Mouse (Mus musculus): ENCODE data around the gene Runx2.

Gene Runx2

DNA sequence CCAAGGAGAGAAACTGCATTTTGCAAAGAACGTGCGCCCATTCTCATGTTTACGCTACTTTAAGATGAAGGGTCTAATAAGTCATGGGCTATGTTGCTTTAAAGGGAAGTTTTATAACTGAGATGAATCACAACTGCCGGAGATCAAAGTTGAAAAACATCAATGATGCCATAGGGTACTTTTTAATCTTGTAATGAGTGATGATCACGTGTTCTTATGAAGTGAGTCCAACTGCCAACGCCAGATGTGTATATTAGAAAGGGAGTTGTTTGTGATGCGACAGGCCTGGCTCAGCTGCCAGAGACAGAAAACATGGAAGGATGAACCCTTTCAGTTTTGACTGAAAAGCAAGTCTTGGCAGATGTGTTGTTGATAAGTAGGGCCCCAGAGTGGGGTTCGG, 101.2 kb downstream of the Runx2 start:
- DNase-seq (ENCODE audit: low spot score in 2 of 2): no peak

DNA sequence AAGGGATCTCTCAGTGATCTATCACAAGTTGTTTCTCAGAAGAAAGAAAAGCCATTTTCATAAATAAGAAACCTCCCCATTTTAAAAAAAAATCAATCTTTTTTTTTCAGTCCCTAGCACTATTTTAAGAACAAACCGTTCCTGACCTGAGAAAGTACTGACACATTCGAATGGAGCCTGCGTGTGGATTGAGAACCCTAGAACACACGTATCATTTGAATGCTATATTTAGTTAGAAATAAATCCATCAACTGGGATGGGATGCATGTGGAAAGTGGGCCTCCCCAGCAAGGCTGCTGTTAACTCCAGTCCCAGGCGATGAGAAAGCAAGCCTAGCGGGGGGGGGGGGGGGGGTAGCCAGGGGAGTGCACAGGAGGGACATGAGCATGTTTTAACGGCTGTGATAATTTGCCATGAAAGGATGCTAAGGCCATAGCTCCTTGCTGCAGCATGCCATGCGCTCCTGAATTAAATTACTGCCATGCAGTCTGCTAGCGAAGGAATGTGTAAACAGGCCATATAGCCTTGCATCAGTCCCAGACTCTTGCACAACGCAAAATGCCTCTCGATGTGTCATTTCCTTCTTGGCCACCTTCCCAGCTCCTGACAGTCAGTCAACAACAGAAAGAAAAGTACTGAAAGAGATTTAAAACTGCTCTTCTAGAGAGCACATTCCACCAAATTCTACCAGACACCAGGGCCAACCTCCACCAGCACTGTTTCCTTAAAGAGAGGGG, 104.9 kb downstream of the Runx2 start:
- peak in 1 of 2 experiments; percentile 26 for DNase-seq (ENCODE audit: low spot score in 2 of 2)

DNA sequence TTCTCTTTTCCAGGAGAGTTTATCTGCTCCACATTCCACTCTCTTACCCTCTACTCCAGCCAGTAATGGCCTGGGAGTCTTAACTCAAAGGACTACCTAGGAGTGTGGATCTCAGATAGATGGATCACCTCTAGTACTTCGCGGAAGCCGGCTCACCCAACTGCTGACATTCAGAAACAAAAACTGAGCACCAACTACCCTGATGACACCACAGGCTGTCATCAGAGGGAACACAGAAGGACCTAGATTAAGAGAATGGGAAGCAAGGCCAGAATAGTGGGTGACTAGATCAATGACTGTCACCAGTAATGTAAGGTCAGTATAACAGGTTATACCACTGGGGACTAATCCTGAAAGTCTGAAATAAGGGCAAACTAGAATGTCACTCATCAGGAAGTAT, 106.6 kb downstream of the Runx2 start:
- no peak for DNase-seq (ENCODE audit: low spot score in 2 of 2)

DNA sequence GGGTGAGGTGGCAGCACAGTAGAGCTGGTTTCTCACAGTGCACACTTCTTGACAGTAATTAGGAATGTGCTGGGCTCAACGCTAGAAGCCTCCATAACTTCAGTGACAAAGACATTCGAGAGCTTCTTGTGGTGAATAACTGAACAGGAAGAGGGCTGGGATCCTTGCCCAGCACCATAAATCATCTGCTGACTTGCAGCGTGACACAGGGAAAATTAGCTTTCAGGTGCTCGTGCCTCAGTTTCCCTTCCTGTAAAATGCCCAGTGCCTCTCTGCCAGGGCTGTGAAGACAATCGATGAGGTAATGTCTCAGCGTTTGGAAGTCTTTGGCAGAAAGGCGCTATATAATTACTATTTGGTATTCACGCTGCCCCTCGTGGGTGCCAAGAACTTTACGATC, 108.1 kb downstream of the Runx2 start:
- no peak for DNase-seq (ENCODE audit: low spot score in 2 of 2)

DNA sequence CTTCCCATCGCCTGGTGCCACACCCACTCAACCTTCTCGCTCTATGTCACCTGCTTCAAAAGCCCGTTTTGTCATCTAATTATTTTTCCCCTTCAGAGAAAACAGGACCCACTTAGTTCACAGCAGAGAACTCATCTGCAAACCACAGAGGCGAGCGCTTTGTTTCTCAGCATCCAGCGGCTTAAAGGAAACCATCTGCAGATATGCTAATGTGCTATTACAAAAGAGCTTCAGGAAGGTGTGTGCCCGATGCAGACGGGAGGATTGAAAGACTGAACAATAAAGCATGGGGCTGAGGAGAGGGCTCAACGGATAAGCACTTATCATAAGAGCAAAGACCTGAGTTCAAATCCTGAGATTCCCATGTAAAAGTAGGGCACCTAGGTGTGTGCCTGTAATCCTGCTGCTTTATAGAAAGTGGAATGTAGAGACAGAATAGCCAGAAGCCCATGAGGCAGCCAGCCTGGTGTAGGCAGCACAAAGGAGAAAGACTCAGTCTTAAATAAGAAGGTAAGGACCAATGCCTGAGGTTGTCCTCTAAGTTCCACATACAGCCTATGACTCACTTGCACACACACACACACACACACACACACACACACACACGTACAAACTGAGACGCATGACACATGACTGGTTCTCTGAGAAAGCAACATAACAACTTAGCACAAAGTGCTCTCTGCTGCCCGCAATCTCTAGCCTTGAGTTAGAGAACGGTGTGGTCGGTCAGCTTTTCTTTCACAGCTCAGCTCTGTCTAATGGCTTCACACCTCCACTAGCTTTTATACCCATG, 111.9 kb downstream of the Runx2 start:
- DNase-seq (ENCODE audit: low spot score in 2 of 2): no peak

DNA sequence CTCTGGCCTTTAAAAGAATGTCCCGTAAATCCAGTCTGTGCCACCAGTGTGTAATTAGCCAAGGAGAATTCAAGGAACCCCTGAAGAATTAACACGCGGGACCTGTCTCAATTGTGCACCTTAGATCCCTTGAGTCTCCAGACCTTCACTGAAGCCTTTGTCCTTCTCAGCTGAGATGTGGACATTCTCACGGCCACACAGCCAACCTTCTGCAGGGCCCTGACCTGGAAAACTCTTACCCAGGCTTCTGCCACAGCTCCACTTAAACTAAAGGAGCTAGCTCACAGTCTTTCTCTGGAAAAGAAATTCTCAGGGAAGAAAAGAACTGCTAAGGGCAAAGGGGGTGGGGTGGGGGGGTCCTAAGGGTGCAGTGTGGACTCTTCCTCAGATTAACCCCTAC, 113.1 kb downstream of the Runx2 start:
- DNase-seq (ENCODE audit: low spot score in 2 of 2): no peak

DNA sequence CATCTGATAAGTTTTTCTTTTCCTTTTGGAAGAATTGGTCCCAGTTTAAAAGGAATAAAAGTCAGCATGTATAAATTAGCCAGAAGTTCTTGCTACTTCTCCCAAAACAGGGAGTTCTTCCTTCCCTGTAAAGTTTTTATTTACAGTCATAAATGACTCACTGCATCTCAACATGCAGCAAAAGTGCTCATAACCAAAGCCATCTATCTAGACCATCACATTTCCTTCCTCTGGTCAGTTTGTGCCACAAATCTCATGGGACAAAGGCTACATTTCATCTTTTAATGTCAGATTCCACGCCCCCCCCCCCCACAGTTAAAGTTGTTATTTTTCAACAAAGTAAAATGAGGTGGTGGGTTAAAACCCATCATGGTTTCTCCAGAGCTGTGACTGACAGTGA, 114.3 kb downstream of the Runx2 start:
- no peak for DNase-seq (ENCODE audit: low spot score in 2 of 2)

DNA sequence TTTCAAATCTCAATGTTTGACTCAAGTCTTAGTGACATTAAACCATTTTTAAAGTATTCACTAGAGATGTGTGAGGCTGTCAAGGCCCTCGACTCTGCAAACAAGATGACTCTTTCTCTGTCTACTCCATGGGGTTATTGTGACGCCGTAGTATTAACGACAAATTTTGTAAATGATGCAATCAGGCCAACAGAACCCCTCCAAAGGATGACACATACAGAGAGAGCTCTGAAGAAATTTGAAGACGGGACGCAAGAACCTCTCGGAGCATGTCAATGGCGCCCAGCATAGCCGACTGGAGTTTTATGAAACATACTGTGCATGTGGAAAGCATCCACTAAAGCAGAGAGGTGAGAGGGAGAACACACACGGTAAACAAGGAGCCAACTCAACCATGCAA, 117.5 kb downstream of the Runx2 start:
- DNase-seq (ENCODE audit: low spot score in 2 of 2): no peak

DNA sequence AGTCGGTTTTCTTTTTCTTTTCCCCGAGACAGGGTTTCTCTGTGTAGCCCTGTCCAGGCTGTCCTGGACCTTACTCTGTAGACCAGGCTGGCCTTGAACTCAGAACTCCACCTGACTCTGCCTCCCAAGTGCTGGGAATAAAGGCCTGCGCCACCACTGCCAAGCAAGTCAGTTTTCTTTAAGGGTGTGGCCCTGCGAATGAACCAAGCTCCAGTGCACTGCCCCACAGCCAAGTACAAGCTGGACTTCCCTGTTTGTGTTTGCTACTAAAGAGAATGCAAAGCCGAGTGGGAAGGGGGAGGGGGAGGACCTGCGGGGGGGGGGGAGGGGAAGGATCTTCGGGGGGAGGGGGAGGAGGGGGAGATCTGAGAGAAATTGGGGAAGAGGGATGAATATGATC, 121.0 kb downstream of the Runx2 start:
- DNase-seq (ENCODE audit: low spot score in 2 of 2): no peak

DNA sequence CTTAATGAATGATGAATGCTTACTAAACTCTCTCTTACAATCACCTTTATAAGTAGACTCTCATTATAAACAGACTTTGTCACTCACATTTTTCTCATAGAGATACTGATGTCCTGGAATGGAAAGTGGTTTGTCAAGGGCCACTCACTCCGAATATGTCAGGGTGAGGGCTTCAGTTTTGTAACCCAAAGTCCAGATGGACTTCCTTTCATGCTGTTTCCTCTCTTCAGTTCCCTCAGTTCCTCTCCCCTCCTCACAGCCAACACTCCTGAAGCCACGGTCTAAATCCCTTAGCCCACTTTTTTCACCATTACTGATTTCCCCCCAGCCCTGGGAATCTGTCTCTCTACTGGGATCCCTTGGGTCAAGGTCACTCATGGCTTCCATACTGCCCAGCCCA, 123.1 kb downstream of the Runx2 start:
- no peak for DNase-seq (ENCODE audit: low spot score in 2 of 2)

DNA sequence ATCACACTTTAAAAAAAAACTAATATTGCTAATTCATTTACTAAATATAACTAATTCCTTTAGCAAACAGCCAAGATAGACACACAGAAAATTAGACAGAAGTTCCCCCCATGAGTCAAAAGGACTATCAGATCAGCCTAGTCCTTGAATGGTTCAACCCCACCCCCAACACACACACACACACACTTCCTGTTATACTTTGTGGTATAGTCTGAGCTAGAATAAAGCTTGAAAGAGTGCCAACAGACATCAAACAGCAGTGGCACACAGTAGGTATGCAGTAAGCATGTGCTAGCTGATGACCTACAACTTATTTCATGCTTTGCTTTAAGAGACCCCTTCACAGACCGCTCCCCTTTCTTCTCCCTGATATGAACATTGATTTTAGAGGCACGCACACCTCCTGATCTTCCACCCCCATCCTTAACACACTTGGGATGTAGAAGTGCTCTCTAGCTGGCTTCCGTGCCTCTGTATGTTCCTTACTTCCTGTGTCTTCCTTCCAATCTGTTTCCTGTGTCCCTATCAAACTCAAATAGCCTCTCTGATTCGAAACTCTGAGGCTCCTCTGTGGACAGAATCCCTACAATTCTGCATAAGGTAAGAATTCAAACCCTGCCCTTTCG, 124.1 kb downstream of the Runx2 start:
- DNase-seq (ENCODE audit: low spot score in 2 of 2): no peak

DNA sequence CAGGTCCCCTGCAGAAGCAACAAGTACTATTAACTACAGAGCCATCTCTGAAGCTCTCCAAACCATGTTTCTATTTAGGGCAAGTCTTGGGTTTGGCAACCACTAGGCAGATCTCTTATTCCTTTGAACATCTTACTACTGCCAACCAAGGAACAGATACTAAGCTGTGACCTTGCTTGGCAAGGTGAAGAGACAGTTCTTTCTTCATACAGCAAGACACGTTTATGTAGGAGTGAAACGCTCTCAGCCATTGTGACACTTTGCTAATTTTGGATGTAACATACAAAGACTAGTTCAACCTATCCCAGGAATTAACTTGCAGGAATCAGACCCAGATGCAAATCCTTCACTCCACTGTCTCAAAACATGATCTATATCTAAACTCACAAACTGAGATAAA, 126.3 kb downstream of the Runx2 start:
- no peak for DNase-seq (ENCODE audit: low spot score in 2 of 2)

DNA sequence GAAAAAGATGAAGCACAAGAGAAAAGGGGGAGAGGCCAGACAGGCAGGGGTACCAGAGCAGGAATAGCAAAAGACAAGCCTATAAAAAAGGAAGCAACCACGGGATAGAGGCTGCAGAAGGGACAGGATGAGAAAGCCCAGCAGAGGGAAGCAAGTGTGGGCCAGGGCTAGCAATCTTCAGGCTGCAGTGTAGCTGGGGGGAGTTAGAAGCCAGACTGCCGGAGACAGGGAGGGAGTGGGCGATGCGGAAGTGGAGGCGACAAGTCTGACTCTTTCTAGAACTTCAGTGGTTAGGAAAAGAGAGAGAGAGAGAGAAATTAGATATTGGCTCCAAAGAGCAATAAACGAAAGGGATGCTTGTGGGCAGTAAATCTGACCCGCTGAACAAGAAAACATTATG, 129.1 kb downstream of the Runx2 start:
- peak in 1 of 2 experiments; percentile 26 for DNase-seq (ENCODE audit: low spot score in 2 of 2)

DNA sequence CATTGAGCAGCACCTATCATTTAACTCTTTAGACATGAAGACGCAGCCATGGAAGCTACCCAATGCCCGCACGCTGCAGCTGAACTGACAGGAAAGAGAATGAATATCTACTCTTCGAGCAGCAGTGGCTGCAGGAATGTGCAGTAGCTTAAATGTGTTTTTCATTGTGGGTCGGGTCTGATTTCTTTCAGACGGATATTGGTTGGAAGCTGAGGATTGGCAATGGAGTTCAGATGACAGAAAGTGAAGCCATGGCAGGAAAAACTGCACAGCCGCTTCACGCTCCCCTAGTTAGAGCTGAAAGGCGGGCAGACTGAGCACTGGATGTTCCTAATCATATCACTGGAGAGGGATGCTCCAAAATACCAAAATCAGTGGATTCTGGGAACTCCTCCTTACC, 131.6 kb downstream of the Runx2 start:
- no peak for DNase-seq (ENCODE audit: low spot score in 2 of 2)

DNA sequence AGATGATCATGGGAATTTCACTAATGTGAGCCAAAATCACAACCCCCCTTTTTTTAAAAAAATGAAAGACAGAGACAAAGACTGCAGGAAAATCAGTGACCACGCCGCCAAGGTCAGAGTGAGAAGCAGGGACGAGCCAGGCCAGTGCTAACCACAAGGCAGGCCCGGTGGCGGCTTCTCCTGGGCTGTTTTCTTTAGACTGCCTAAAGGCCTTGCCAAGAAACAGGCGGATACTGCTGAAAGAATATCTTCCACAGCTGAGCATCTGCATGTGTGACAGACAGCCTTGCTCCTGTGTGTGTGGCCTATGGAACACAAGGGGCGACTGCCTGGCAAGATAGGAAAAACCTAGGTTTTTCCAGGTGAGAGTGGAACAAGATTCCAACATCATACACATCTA, 136.8 kb downstream of the Runx2 start:
- no peak for DNase-seq (ENCODE audit: low spot score in 2 of 2)

DNA sequence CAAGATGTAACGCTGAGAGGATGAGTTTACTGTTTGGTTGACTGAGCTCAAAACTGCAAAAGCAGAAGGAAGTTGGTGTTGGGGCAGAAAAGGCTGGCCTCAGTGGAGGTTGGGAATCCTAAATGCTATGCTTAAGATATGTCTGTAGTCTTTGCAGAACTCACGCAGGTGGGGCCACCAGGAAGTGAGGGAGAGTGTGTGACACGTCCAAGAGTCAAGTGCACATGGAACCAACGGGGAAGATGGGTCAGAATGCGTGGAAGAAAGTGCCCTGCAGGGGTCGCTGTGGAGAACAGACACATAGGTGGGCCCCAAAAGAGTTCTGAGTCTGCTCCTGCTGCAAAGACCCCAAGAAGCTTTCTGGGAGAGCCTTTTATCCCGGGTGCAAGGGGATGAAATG, 141.8 kb downstream of the Runx2 start:
- no peak for DNase-seq (ENCODE audit: low spot score in 2 of 2)

DNA sequence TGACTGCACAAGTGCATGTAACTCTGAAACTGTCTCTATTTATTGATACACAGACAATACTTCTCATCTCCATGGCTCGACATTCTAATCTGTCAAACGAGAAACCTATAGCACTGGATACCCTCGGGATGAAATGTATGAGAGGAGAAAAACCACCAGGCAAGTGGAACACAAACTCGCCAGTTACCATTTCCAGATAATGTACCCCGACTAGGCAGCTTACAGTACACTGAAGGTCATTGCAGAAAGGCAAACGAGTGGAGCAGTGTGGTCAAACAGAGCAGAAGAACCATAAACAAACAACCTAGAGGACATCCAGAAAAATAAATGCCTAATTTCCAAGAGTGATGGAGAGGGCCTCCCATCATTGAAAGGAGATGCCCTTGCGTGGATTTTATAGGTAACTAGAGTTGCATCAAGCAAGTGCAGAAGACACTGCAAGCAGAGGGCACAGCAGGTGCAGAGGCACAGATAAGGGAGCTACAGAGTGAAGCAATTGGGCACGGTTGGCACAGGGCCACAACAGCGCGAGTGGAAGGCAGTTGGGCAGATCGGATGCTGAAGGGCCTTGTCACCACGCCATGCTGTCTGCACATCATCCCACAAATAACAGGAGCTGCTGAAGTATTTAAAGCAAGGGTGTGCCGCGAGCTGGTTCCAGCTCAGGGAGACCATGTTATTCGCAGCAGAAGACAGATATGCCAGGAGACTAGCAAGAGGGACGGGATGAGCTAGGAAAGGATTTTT, 142.5 kb downstream of the Runx2 start:
- peak; percentile 52 to 57 for DNase-seq (ENCODE audit: low spot score in 2 of 2)

DNA sequence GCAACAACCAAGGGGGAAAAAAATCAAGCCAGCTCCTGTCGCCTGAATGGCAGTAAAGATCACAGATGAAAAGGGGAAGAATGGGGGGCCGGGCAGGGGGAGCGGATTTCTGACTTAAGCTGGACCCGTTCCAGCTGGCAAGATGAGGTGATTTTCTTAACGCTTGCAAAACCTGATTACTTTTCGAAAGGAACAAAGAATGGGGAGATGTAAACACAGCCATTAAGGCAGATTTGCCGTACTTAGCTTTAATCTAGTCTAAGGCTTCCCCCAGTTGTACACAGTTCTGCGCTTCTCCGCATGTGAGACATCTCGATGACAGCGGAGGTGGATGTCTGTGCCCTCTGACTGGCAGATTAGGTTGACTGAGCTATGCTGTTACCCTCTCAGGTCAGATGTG, 144.6 kb downstream of the Runx2 start:
- no peak for DNase-seq (ENCODE audit: low spot score in 2 of 2)

DNA sequence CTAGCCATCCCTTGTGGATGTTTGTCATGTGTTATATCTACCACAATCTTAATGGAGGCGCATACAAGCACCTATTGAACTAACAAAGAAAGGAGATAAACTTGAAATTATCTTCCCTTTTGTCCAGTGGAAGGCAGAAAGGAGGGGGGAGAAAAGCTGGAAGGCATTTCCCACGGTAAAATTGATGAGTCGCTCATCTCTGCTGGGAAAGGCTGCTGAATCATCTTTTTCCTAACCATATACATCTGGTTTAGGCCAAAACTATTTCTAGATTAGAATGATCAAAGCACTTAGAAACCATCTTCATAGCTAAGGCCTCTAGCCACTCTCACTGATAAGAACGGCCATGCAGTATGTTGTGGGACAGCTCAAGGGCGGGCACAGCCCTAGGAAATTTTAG, 147.3 kb downstream of the Runx2 start:
- no peak for DNase-seq (ENCODE audit: low spot score in 2 of 2)

DNA sequence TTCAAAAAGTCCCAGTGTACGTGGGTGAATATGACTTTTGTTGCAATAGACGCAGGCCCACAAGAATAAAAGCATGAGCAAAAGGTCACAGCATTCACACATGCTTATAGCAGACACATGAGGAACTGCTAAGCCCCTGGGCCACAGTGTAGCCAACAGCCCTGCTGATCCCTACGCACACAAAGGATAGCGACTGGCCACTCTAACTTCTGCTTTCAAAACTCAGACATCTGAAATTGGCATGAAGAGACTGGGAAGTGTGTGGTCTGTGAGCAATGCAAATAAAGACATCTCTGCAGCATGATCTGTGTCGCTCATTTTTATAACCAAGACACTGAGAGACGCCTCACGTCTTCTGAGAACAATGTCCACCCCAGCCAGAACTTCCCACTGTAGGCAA, 150.7 kb downstream of the Runx2 start:
- DNase-seq (ENCODE audit: low spot score in 2 of 2): no peak

DNA sequence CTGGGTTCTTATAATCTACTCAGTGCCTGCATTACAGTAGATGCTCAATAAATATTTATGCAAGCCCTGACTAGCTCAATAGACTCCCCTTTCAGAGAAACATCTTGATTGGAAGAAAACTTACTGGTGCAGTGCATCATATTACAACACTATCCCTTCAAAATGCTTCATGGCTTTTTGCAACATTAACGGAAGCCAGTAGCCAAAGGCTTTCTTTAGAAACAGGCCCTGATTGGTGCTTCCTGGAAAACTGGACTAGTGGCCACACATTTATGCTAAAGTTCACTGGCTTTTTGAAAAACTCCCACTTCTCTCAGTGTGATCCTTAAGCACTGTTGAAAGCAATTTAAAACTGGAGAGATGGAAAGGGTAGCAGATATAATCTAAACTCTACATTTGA, 151.4 kb downstream of the Runx2 start:
- no peak for DNase-seq (ENCODE audit: low spot score in 2 of 2)

DNA sequence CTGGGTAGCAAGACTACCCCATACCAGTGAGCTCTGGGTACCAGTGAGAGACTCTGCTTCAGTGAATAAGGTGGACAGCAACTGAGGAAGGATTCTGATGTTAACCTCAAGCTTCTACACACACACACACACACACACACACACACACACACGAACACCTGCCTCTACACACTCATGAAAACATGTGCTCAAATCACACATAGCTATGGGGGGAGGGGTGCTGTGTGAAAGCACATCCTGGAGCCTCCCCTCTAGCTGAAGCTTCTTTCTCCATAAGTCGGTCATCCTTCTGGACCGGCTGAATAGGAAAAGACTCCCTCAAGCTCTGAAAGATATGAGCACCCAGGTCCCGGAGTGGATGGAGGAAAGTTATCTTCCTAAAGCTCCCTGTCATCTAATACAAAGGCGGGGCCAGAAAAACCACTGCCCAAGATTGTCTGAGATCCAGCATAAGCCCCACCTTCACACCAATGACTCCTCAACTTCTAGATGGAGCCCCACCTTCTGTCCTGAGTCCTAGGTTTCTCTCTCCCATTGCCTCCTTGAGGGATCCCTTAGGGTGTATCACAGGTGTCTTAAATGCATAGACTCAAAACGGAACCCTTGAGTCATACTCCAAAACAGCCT, 152.4 kb downstream of the Runx2 start:
- no peak for DNase-seq (ENCODE audit: low spot score in 2 of 2)

All from frontal cortex, postnatal 14 days (tissue).